Mouse (Mus musculus) C2C12 (cell line): ENCODE measurements around the gene Usp25. TPM values are rescaled to one million over a fixed set of nuclear protein-coding genes. Genes with fewer than 3 reads are reported as not detected.

Source experiments
- H3K27me3 ChIP-seq: one replicate; pipeline ENCODE4 v1.6.1; 2011; ENCODE audit not compliant: control insufficient read depth, insufficient read depth, insufficient read length
- H3K36me3 ChIP-seq: one replicate; pipeline ENCODE4 v1.6.1; 2011; ENCODE audit not compliant: control insufficient read depth, insufficient read depth
- H3K4me3 ChIP-seq: one replicate; pipeline ENCODE4 v1.5.1; 2011; ENCODE audit warnings: mild to moderate bottlenecking, control low read depth; ENCODE audit not compliant: poor library complexity, insufficient read depth, severe bottlenecking
- H3K79me2 ChIP-seq: one replicate; pipeline ENCODE4 v1.6.1; 2011; ENCODE audit not compliant: control insufficient read depth, insufficient read depth
- H3K79me3 ChIP-seq: one replicate; pipeline ENCODE4 v1.6.1; 2011; ENCODE audit warnings: low read depth, control low read depth
- H3ac ChIP-seq: one replicate; pipeline ENCODE3; 2011; ENCODE audit warnings: low read depth; ENCODE audit not compliant: control insufficient read depth, insufficient read length
- CEBPB ChIP-seq: IDR thresholded peaks from one replicate; pipeline ENCODE4 v1.6.1; 2011; ENCODE audit warnings: low read depth, mild to moderate bottlenecking, control low read depth, moderate library complexity
- CTCF ChIP-seq: IDR thresholded peaks from one replicate; pipeline ENCODE4 v1.5.1; 2011; ENCODE audit not compliant: control insufficient read depth, insufficient read depth, insufficient read length
- FOSL1 ChIP-seq: IDR thresholded peaks from one replicate; pipeline ENCODE4 v1.8.0; 2011; ENCODE audit warnings: mild to moderate bottlenecking, low read length; ENCODE audit not compliant: poor library complexity, insufficient read depth, severe bottlenecking
- MAX ChIP-seq: IDR thresholded peaks from one replicate; pipeline ENCODE4 v1.6.1; 2011; ENCODE audit warnings: mild to moderate bottlenecking, control low read depth
- MYOD1 ChIP-seq: IDR thresholded peaks from one replicate; pipeline ENCODE4 v1.6.1; 2011; ENCODE audit warnings: low read depth; ENCODE audit not compliant: control insufficient read depth, insufficient read length
- MYOG ChIP-seq: IDR thresholded peaks from one replicate; pipeline ENCODE4 v1.6.1; 2011; ENCODE audit not compliant: control insufficient read depth, insufficient read length; ENCODE audit errors: extremely low read depth
- USF1 ChIP-seq: IDR thresholded peaks from one replicate; pipeline ENCODE4 v1.6.1; 2011; ENCODE audit warnings: low read depth, mild to moderate bottlenecking, control low read depth, moderate library complexity
- polyA plus RNA-seq: library from polyadenylated mRNA; unstranded; fragments of >200 nt; fragmentation: generic; extraction: Trizol; gene quantifications from one replicate; pipeline ENCODE4 v1.2.1, GENCODE M21; 2012; ENCODE audit warnings: missing spikeins

The Usp25 gene
- polyA plus RNA-seq, 1 experiment = 5.7 TPM

- Histone ChIP-seq H3K79me2 (no peaks in the 10 kb centered on the region), H3ac (no peak overlapping the region), H3K36me3 (peaks cover 13% of the 10 kb centered on the region), H3K79me3 (no peaks in the 10 kb centered on the region), H3K4me3 (no peak overlapping the region), H3K27me3 (no peaks in the 10 kb centered on the region)
- TF ChIP-seq USF1 (no peak), MYOD1 (no peak), FOSL1 (no peak), MAX (no peak), CEBPB (no peak), MYOG (no peak), CTCF (no peak)
These were observed 85.7 kb downstream of the Usp25 start for GRCm38 (mm10) chr16:77099018-77099869.

- Histone ChIP-seq H3K4me3 (no peak overlapping the region), H3ac (no peak overlapping the region), H3K36me3 (peaks cover 7% of the 10 kb centered on the region), H3K27me3 (no peaks in the 10 kb centered on the region), H3K79me3 (no peaks in the 10 kb centered on the region), H3K79me2 (no peaks in the 10 kb centered on the region)
- TF ChIP-seq MYOG (no peak), MYOD1 (no peak)
These were observed 90.2 kb downstream of the Usp25 start for GRCm38 (mm10) chr16:77103637-77104264.

GRCm38 (mm10) chr16:77111268-77111667, 97.8 kb downstream of the Usp25 start:
- H3K4me3 ChIP-seq = no peak overlapping the region
- H3K79me2 ChIP-seq = no peaks in the 10 kb centered on the region
- TF ChIP-seq CEBPB (no peak), FOSL1 (no peak), MAX (no peak), MYOD1 (no peak), CTCF (no peak), MYOG (no peak), USF1 (no peak)
- H3K36me3 ChIP-seq = peaks cover 22% of the 10 kb centered on the region
- no peaks in the 10 kb centered on the region for H3K27me3 ChIP-seq
- H3ac ChIP-seq = no peak overlapping the region
- H3K79me3 ChIP-seq = no peaks in the 10 kb centered on the region

- Histone ChIP-seq H3K4me3 (no peak overlapping the region), H3ac (no peak overlapping the region), H3K27me3 (no peaks in the 10 kb centered on the region), H3K36me3 (no peaks in the 10 kb centered on the region), H3K79me2 (no peaks in the 10 kb centered on the region), H3K79me3 (no peaks in the 10 kb centered on the region)
- TF ChIP-seq MYOG = no peak
- no peak for TF ChIP-seq MAX
- no peak for TF ChIP-seq MYOD1
- no peak for TF ChIP-seq CTCF
- no peak for TF ChIP-seq CEBPB
- TF ChIP-seq FOSL1 = no peak
- no peak for TF ChIP-seq USF1
These were observed 112.4 kb downstream of the Usp25 start for GRCm38 (mm10) chr16:77125908-77126307.

GRCm38 (mm10) chr16:77128683-77129082, 115.2 kb downstream of the Usp25 start:
- Histone ChIP-seq H3K27me3 (no peaks in the 10 kb centered on the region), H3K79me3 (no peaks in the 10 kb centered on the region), H3K36me3 (no peaks in the 10 kb centered on the region), H3K79me2 (no peaks in the 10 kb centered on the region), H3ac (no peak overlapping the region), H3K4me3 (no peak overlapping the region)
- TF ChIP-seq MAX = no peak
- TF ChIP-seq CEBPB = no peak
- no peak for TF ChIP-seq MYOG
- TF ChIP-seq CTCF = no peak
- TF ChIP-seq FOSL1 = no peak

GRCm38 (mm10) chr16:77133055-77133454, 119.5 kb downstream of the Usp25 start:
- Histone ChIP-seq H3K79me2 (no peaks in the 10 kb centered on the region), H3ac (no peak overlapping the region), H3K27me3 (no peaks in the 10 kb centered on the region), H3K79me3 (no peaks in the 10 kb centered on the region), H3K36me3 (no peaks in the 10 kb centered on the region), H3K4me3 (no peak overlapping the region)
- TF ChIP-seq MYOG (no peak), MYOD1 (no peak), USF1 (no peak), CTCF (no peak), CEBPB (no peak)
